Mouse (Mus musculus) adrenal gland, adult (tissue): ENCODE results near the gene Nacc1.

Experiments used
- DNase-seq, 2 experiments: peaks; one replicate each; pipeline ENCODE4 v3.0.0; 2022 to 2023; ENCODE audit warnings: low spot score in 1 of 2; ENCODE audit not compliant: inconsistent age in 2 of 2

Nacc1 gene

GRCm38 (mm10) chr8:84687705-84688100, at the start of gene Nacc1:
TSS of gene Nacc1 (minus strand) at chr8:84687862.
- peak; percentile 91 to 96 for DNase-seq

- DNase-seq: no peak
Measured at GRCm38 (mm10) chr8:84736521-84736920, 48.9 kb upstream of the Nacc1 start.

- no peak for DNase-seq
Measured at GRCm38 (mm10) chr8:84735597-84735996, 47.9 kb upstream of the Nacc1 start.

GRCm38 (mm10) chr8:84734680-84735079, 47.0 kb upstream of the Nacc1 start:
- no peak for DNase-seq

- no peak for DNase-seq
Measured at GRCm38 (mm10) chr8:84733959-84734358, 46.3 kb upstream of the Nacc1 start.

- no peak for DNase-seq
Measured at GRCm38 (mm10) chr8:84732996-84733395, 45.3 kb upstream of the Nacc1 start.

GRCm38 (mm10) chr8:84732545-84732944, 44.9 kb upstream of the Nacc1 start:
- no peak for DNase-seq

GRCm38 (mm10) chr8:84731371-84732177, 43.9 kb upstream of the Nacc1 start:
- no peak for DNase-seq

GRCm38 (mm10) chr8:84730541-84731370, 43.1 kb upstream of the Nacc1 start:
- DNase-seq: no peak

- peak; percentile 31 to 60 for DNase-seq
Measured at GRCm38 (mm10) chr8:84729921-84730362, 42.3 kb upstream of the Nacc1 start.

- no peak for DNase-seq
Measured at GRCm38 (mm10) chr8:84728474-84728873, 40.8 kb upstream of the Nacc1 start.

- DNase-seq: peak in 1 of 2 experiments; percentile 64
Measured at GRCm38 (mm10) chr8:84725941-84726259, 38.2 kb upstream of the Nacc1 start.

- no peak for DNase-seq
Measured at GRCm38 (mm10) chr8:84725246-84725940, 37.7 kb upstream of the Nacc1 start.

GRCm38 (mm10) chr8:84724683-84725082, 37.0 kb upstream of the Nacc1 start:
- DNase-seq: no peak

- DNase-seq: no peak
Measured at GRCm38 (mm10) chr8:84723571-84723900, 35.9 kb upstream of the Nacc1 start.

- DNase-seq: peak; percentile 60 to 72
Measured at GRCm38 (mm10) chr8:84722850-84723570, 35.3 kb upstream of the Nacc1 start, which contains the start of gene G430095P16Rik. TSS of gene G430095P16Rik (plus strand) at chr8:84723007.

- no peak for DNase-seq
Measured at GRCm38 (mm10) chr8:84722530-84722849, 34.8 kb upstream of the Nacc1 start.

- no peak for DNase-seq
Measured at GRCm38 (mm10) chr8:84718959-84719690, 31.5 kb upstream of the Nacc1 start.

- DNase-seq: no peak
Measured at GRCm38 (mm10) chr8:84718476-84718875, 30.8 kb upstream of the Nacc1 start.

GRCm38 (mm10) chr8:84716790-84717189, 29.1 kb upstream of the Nacc1 start:
- no peak for DNase-seq
